Mouse (Mus musculus) brain, embryonic 14.5 days (tissue): ENCODE measurements around the gene Slc41a1.

ENCODE experiments used
- CTCF ChIP-seq: fragments of 200-500 bp; IDR thresholded peaks from 2 replicates; pipeline ENCODE4 v1.5.1; 2012; ENCODE audit warnings: inconsistent platforms, mild to moderate bottlenecking, moderate library complexity, borderline replicate concordance; ENCODE audit not compliant: insufficient read depth, insufficient read length; ENCODE audit errors: extremely low read depth
- POLR2A ChIP-seq: fragments of 200-500 bp; IDR thresholded peaks from 2 replicates; pipeline ENCODE4 v1.6.1; 2012; ENCODE audit warnings: mild to moderate bottlenecking, inconsistent platforms, borderline replicate concordance; ENCODE audit not compliant: poor library complexity, insufficient read depth, insufficient read length, severe bottlenecking; ENCODE audit errors: extremely low read depth

- TF ChIP-seq CTCF: no peak
- no peak for TF ChIP-seq POLR2A
Observed at GRCm38 (mm10) chr1:131890043-131890658, 62.9 kb downstream of the Slc41a1 start.
